Mouse (Mus musculus) olfactory bulb, adult 2 months (tissue): ENCODE measurements around the gene Fat3.

ENCODE experiments used
- CTCF ChIP-seq: fragments of 200-500 bp; IDR thresholded peaks from 2 replicates; pipeline ENCODE4 v1.5.1; 2012; ENCODE audit warnings: low read depth, mild to moderate bottlenecking, low read length, moderate library complexity; ENCODE audit not compliant: insufficient read depth
- POLR2A ChIP-seq: fragments of 200-500 bp; IDR thresholded peaks from 2 replicates; pipeline ENCODE4 v1.6.1; 2012; ENCODE audit warnings: mild to moderate bottlenecking, low read depth, low read length, moderate library complexity; ENCODE audit not compliant: insufficient read depth

GRCm38 (mm10) chr9:15869456-15869855 lies 631.6 kb downstream of the Fat3 start:
- TF ChIP-seq POLR2A (no peak), CTCF (no peak)
